Mouse (Mus musculus): ENCODE results near the gene Rpgrip1l.

GRCm38 (mm10) chr8:91186372-91186771, 126.7 kb downstream of the Rpgrip1l start:
- no peak for TF ChIP-seq POLR2A (IDR thresholded peaks at IDR 0.05; ENCODE audit: insufficient read depth, low read depth, low read length)
- no peak for TF ChIP-seq CTCF (IDR thresholded peaks at IDR 0.05; ENCODE audit: insufficient read depth, low read depth, low read length)
